18 mouse cellular contexts compared by ENCODE assay signal in genomic region chr6:53569436-53569835, GRCm38 (mm10).
A peak's percentile ranks its signal among the peaks of the same experiment; 100 is the strongest.
DNase-seq lines count a peak whose midpoint lies in the region; ATAC-seq and TF ChIP-seq lines count a peak whose summit lies in the region.
"Had no signal": no experiment of that assay in that cellular context is flagged by ENCODE, and none has a peak within 500 bp of the region (broad histone marks: within the 10 kb centered on the region; RNA-seq: fewer than 3 reads in every experiment).

No protein-coding gene starts in this region.

- H3K9ac ChIP-seq in embryonic facial prominence, embryonic 12.5 days: no peak overlapping the region
- H3K9ac ChIP-seq: heart, embryonic 15.5 days; kidney, embryonic 15.5 days; midbrain, embryonic 15.5 days had no signal

- TF ChIP-seq POLR2A in lung, adult 2 months (IDR thresholded peaks at IDR 0.05; ENCODE audit: borderline replicate concordance, extremely low read depth, low read depth, low read length): no peak

- H3K9me3 ChIP-seq in heart, embryonic 10.5 days: no peaks in the 10 kb centered on the region
- no peaks in the 10 kb centered on the region for H3K9me3 ChIP-seq in embryonic facial prominence, embryonic 12.5 days
- H3K9me3 ChIP-seq: heart, embryonic 15.5 days; kidney, embryonic 15.5 days; midbrain, embryonic 15.5 days had no signal

- no peaks in the 10 kb centered on the region for H3K27me3 ChIP-seq in heart, embryonic 10.5 days (ENCODE audit: insufficient read depth, poor library complexity, severe bottlenecking)
- H3K27me3 ChIP-seq in embryonic facial prominence, embryonic 12.5 days: no peaks in the 10 kb centered on the region
- H3K27me3 ChIP-seq: heart, embryonic 15.5 days; midbrain, embryonic 15.5 days had no signal

- H3K4me1 ChIP-seq in heart, embryonic 10.5 days: peaks cover 43% of the 10 kb centered on the region
- H3K4me1 ChIP-seq in lung, adult 2 months (ENCODE audit: control insufficient read depth, insufficient read depth, low read length): peaks cover 11% of the 10 kb centered on the region
- peaks cover 44% of the 10 kb centered on the region for H3K4me1 ChIP-seq in embryonic facial prominence, embryonic 12.5 days

- no peak for ATAC-seq in embryonic facial prominence, embryonic 12.5 days (ENCODE audit: insufficient number of reproducible peaks, insufficient read depth, low FRiP score, low TSS enrichment)
- ATAC-seq in cerebellum, adult (ENCODE audit: insufficient number of reproducible peaks, low FRiP score, low TSS enrichment): no peak
- ATAC-seq: intestine, postnatal 0 days; midbrain, embryonic 15.5 days had no signal

- no peaks in the 10 kb centered on the region for H3K36me3 ChIP-seq in heart, embryonic 10.5 days
- no peaks in the 10 kb centered on the region for H3K36me3 ChIP-seq in embryonic facial prominence, embryonic 12.5 days
- H3K36me3 ChIP-seq: heart, embryonic 15.5 days; kidney, embryonic 15.5 days; midbrain, embryonic 15.5 days had no signal

- WGBS in heart, embryonic 10.5 days: 26% methylated on average over 3 of the region's 3 CpGs
- 68% methylated on average over 3 of the region's 3 CpGs for WGBS in lung, adult 2 months
- 32% methylated on average over 3 of the region's 3 CpGs for WGBS in embryonic facial prominence, embryonic 12.5 days

- DNase-seq in heart, embryonic 10.5 days (ENCODE audit: low spot score): peak; percentile 60
- DNase-seq in heart, adult 9 months (ENCODE audit: low spot score in 2 of 2): no peak
- DNase-seq in lung, postnatal 10 days: peak; percentile 16
- no peak for DNase-seq in lung, adult 2 months
- no peak for DNase-seq in left cerebral cortex, adult 11 months (ENCODE audit: low spot score)
- DNase-seq: adrenal gland, adult 2 months; B cell, adult 2 months; cerebellum, adult 18-20 months; cerebellum, postnatal 14 days; kidney, postnatal 36 days; lung, postnatal 14 days; thymus, postnatal 14 days had no signal

- TF ChIP-seq CTCF in lung, adult 2 months (IDR thresholded peaks at IDR 0.05; ENCODE audit: insufficient read depth, low read length): no peak

- H3K4me3 ChIP-seq in heart, embryonic 10.5 days: no peak overlapping the region
- no peak overlapping the region for H3K4me3 ChIP-seq in lung, adult 2 months (replicated peaks; ENCODE audit: extremely low read depth, low read depth, low read length)
- no peak overlapping the region for H3K4me3 ChIP-seq in embryonic facial prominence, embryonic 12.5 days
- H3K4me3 ChIP-seq: heart, embryonic 15.5 days; kidney, embryonic 15.5 days; midbrain, embryonic 15.5 days had no signal

- H3K27ac ChIP-seq in heart, embryonic 10.5 days: no peak overlapping the region
- peak overlapping the region; percentile 41; the same call in 1 of the 2 replicates for H3K27ac ChIP-seq in embryonic facial prominence, embryonic 12.5 days
- H3K27ac ChIP-seq: heart, embryonic 15.5 days; kidney, embryonic 15.5 days; midbrain, embryonic 15.5 days had no signal

- H3K4me2 ChIP-seq in embryonic facial prominence, embryonic 12.5 days (replicated peaks): no peak overlapping the region
- H3K4me2 ChIP-seq: heart, embryonic 15.5 days; kidney, embryonic 15.5 days; midbrain, embryonic 15.5 days had no signal

Comparison
In these comparisons a context has a peak if more than half of its experiments do, and no peak if none do; other contexts are left out.
1. DNase-seq: peak in heart, embryonic 10.5 days (single experiment) and lung, postnatal 10 days (single experiment); none in heart, adult 9 months (0 of 2), lung, adult 2 months (single experiment) and left cerebral cortex, adult 11 months (single experiment).